Mouse (Mus musculus): ENCODE results near the gene Stat6. TPM values are rescaled to one million over a fixed set of nuclear protein-coding genes. Genes with fewer than 3 reads are reported as not detected.

Gene Stat6
- polyA plus RNA-seq, 1 experiment = 8.7 TPM

DNA sequence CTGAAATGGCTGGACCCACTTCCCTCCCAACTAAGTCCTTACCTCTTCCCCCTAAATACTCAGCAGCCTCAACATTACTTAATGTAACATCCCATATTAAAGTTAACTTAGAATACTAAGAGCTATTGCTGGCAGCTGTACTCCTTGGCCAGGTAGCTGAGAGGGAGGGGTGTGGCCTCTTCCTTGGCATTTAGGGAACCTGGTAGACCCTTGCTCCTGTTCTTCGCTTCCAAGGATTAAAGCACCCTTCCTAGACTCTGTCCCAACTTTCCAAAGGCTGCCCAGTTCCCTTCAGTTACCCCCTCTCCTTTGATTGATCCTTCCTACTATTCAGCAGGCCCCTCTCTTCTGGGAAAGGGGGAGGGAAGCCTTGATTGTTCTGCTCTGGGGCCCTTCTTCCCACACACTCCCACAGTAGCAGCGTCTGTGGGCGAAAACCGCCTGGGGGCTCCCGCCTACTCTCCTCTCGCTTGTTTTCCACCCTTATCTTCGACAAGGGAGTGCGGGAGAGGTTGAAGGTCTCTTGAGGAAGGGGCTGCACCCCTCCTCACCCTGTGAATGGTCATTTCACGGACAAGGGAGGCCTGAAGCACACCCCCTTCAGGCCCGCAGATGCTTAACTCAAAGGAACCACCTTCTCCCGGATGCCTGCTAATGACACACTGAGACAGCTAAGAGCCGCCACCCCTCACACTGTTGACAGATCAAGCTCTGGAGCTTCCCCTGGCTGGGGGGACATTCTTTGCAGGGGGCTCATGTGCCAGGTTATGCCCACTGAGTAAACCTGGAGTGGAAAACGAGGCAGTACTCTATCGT is 22.8 kb downstream of the Stat6 start:
- H3K27me3 ChIP-seq (ENCODE audit: control insufficient read depth, insufficient read depth, low read length) = no peaks in the 10 kb centered on the region
- peaks cover 23% of the 10 kb centered on the region for H3K4me1 ChIP-seq (ENCODE audit: control insufficient read depth, insufficient read depth, low read length)

GRCm38 (mm10) chr10:127666501-127667268 is 23.9 kb downstream of the Stat6 start, which contains the start of gene Nemp1:
Gene Nemp1 (plus strand): TSS chr10:127666901.
- H3K4me3 ChIP-seq (replicated peaks; ENCODE audit: insufficient read depth, low read depth, low read length) = peak within 1 kb of the TSS; percentile 80
- no peaks in the 10 kb centered on the region for H3K27me3 ChIP-seq (ENCODE audit: control insufficient read depth, insufficient read depth, low read length)
- peaks cover 17% of the 10 kb centered on the region; the same call in 1 of the 2 replicates for H3K4me1 ChIP-seq (ENCODE audit: control insufficient read depth, insufficient read depth, low read length)
- TF ChIP-seq POLR2A (IDR thresholded peaks at IDR 0.05; ENCODE audit: borderline replicate concordance, insufficient read depth, low read length) (peak; percentile 64), CTCF (IDR thresholded peaks at IDR 0.05; ENCODE audit: borderline replicate concordance, insufficient read depth, low read depth, low read length) (no peak)
- peak within 1 kb of the TSS; percentile 94 for H3K27ac ChIP-seq (ENCODE audit: insufficient read depth, low read length)
- under 1% methylated on average over 73 of the region's 73 CpGs for WGBS
- DNase-seq = peak; percentile 86 to 91

More for the DNA sequence above, 22.8 kb downstream of the Stat6 start:
- peak overlapping the region; percentile 94 for H3K27ac ChIP-seq (ENCODE audit: insufficient read depth, low read length)
- H3K4me3 ChIP-seq (replicated peaks; ENCODE audit: insufficient read depth, low read depth, low read length) = peak overlapping the region; percentile 80
- peak in 1 of 2 experiments; percentile 51 for DNase-seq
- no peak for TF ChIP-seq CTCF (IDR thresholded peaks at IDR 0.05; ENCODE audit: borderline replicate concordance, insufficient read depth, low read depth, low read length)
- TF ChIP-seq POLR2A (IDR thresholded peaks at IDR 0.05; ENCODE audit: borderline replicate concordance, insufficient read depth, low read length) = no peak
- WGBS = 15% methylated on average over 14 of the region's 14 CpGs

DNA sequence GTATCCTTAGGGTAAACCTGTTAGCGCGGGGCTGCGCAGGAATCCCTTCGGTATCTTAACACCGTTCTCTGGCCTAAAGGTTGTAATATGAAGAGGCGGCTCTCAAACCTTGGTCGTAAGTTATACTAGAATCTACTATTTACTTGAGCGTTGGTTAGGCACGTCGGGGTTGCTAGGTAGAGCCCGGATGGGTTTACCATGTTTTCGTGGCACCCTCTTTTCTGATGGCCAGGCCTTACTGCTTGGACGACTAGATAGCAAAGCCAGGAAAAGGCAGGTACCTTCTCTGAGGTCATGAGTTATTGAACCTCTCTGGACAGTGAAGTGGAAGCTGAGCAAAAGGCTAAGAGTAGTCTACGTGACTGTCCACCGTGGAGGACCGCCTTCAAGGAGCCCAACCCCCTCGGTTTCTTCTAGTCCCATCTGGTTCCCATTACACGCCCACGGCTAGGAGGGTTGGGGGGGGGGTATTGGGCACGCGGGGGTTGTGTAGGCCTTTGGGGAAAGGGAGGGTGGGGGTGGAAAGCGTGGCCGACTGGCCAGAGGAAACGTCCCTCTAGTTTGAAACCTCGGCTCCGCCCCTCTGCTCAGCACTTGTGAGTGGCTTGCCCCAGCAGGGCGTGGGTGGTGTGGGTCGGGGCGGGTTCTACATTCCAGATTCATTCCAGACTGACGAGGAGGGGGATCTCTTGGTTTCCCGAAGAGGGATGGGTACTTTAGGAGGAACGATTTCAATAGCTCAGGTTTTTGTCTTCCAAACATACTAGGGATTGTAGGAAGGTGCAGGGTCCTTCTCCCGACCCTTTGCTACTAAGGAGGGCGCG is 24.7 kb downstream of the Stat6 start:
- H3K27ac ChIP-seq (ENCODE audit: insufficient read depth, low read length) = peak overlapping the region; percentile 94
- WGBS = 4% methylated on average over 35 of the region's 35 CpGs
- H3K27me3 ChIP-seq (ENCODE audit: control insufficient read depth, insufficient read depth, low read length) = no peaks in the 10 kb centered on the region
- H3K4me3 ChIP-seq (replicated peaks; ENCODE audit: insufficient read depth, low read depth, low read length) = peak overlapping the region; percentile 80
- peaks cover 17% of the 10 kb centered on the region; the same call in 1 of the 2 replicates for H3K4me1 ChIP-seq (ENCODE audit: control insufficient read depth, insufficient read depth, low read length)
- DNase-seq = peak; percentile 73 to 81
- TF ChIP-seq CTCF (IDR thresholded peaks at IDR 0.05; ENCODE audit: borderline replicate concordance, insufficient read depth, low read depth, low read length) = no peak
- TF ChIP-seq POLR2A (IDR thresholded peaks at IDR 0.05; ENCODE audit: borderline replicate concordance, insufficient read depth, low read length) = peak; percentile 30; the same call in 1 of the 2 replicates

- peak within 1 kb of the TSS; percentile 80 for H3K4me3 ChIP-seq (replicated peaks; ENCODE audit: insufficient read depth, low read depth, low read length)
- H3K27ac ChIP-seq (ENCODE audit: insufficient read depth, low read length) = peak within 1 kb of the TSS; percentile 94
- TF ChIP-seq POLR2A (IDR thresholded peaks at IDR 0.05; ENCODE audit: borderline replicate concordance, insufficient read depth, low read length) (peak; percentile 20; the same call in 1 of the 2 replicates), CTCF (IDR thresholded peaks at IDR 0.05; ENCODE audit: borderline replicate concordance, insufficient read depth, low read depth, low read length) (no peak)
- 4% methylated on average over 39 of the region's 40 CpGs for WGBS
- peak; percentile 70 to 79 for DNase-seq
- H3K27me3 ChIP-seq (ENCODE audit: control insufficient read depth, insufficient read depth, low read length) = no peaks in the 10 kb centered on the region
- peaks cover 13% of the 10 kb centered on the region; the same call in 1 of the 2 replicates for H3K4me1 ChIP-seq (ENCODE audit: control insufficient read depth, insufficient read depth, low read length)
Measured at GRCm38 (mm10) chr10:127668093-127669050, 25.6 kb downstream of the Stat6 start, which contains the start of gene Nab2. Gene Nab2 (minus strand): TSS chr10:127668568.

- Histone ChIP-seq H3K27ac (ENCODE audit: insufficient read depth, low read length) (peak overlapping the region; percentile 91; the same call in 1 of the 2 replicates), H3K27me3 (ENCODE audit: control insufficient read depth, insufficient read depth, low read length) (no peaks in the 10 kb centered on the region), H3K4me3 (replicated peaks; ENCODE audit: insufficient read depth, low read depth, low read length) (peak overlapping the region; percentile 25), H3K4me1 (ENCODE audit: control insufficient read depth, insufficient read depth, low read length) (peaks cover 6% of the 10 kb centered on the region; the same call in 1 of the 2 replicates)
- TF ChIP-seq POLR2A (IDR thresholded peaks at IDR 0.05; ENCODE audit: borderline replicate concordance, insufficient read depth, low read length) (no peak), CTCF (IDR thresholded peaks at IDR 0.05; ENCODE audit: borderline replicate concordance, insufficient read depth, low read depth, low read length) (no peak)
- no peak for DNase-seq
- WGBS = 21% methylated on average over 7 of the region's 7 CpGs
Measured at GRCm38 (mm10) chr10:127669170-127669569, 26.4 kb downstream of the Stat6 start.

DNA sequence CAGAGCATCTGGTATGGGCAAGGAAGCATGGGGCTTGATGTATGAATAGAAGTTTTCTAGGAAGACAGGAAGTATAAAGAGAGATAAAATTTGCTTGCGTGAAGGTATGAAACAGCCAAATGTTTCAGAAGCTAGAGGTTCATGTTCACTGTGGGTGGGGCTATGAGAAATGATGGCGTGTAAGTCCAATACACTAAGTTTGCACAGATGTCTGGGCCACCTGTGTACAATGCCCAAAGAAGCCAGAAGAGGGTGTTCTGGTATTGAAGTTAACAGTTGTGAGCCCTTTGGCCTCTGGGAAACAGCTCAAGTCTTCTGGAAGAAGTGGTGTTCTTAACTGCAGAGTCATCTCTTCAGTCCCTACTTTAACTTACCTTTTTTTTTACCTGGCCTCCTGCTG is 27.4 kb downstream of the Stat6 start:
- DNase-seq = no peak
- no peak overlapping the region for H3K4me3 ChIP-seq (replicated peaks; ENCODE audit: insufficient read depth, low read depth, low read length)
- WGBS = 93% methylated on average over 2 of the region's 2 CpGs
- no peaks in the 10 kb centered on the region for H3K27me3 ChIP-seq (ENCODE audit: control insufficient read depth, insufficient read depth, low read length)
- TF ChIP-seq CTCF (IDR thresholded peaks at IDR 0.05; ENCODE audit: borderline replicate concordance, insufficient read depth, low read depth, low read length) (no peak), POLR2A (IDR thresholded peaks at IDR 0.05; ENCODE audit: borderline replicate concordance, insufficient read depth, low read length) (no peak)
- peaks cover 6% of the 10 kb centered on the region; the same call in 1 of the 2 replicates for H3K4me1 ChIP-seq (ENCODE audit: control insufficient read depth, insufficient read depth, low read length)
- H3K27ac ChIP-seq (ENCODE audit: insufficient read depth, low read length) = no peak overlapping the region
